Mouse (Mus musculus) layer of hippocampus, adult 18-20 months (tissue): ENCODE results near the gene Capn5. TPM values are rescaled to one million over a fixed set of nuclear protein-coding genes. Genes with fewer than 3 reads are reported as not detected.
A peak's percentile ranks its signal among the peaks of the same experiment; 100 is the strongest.

Experiments
- DNase-seq, 2 experiments: peaks; one replicate each; pipeline ENCODE4 v3.0.0; 2022; ENCODE audit warnings: low spot score in 2 of 2
- total RNA-seq, 2 experiments: library from RNA; stranded (reverse); gene quantifications; 2 replicates each; pipeline ENCODE4 v1.2.3; 2021

Capn5 gene
- total RNA-seq, 2 experiments from 2014 or later: 43.4 to 47.4 TPM

- DNase-seq: no peak
Measured at GRCm38 (mm10) chr7:98177071-98177485, 996 bp downstream of the Capn5 start.

GRCm38 (mm10) chr7:98176322-98177070, 1.6 kb downstream of the Capn5 start:
- DNase-seq: no peak

DNA sequence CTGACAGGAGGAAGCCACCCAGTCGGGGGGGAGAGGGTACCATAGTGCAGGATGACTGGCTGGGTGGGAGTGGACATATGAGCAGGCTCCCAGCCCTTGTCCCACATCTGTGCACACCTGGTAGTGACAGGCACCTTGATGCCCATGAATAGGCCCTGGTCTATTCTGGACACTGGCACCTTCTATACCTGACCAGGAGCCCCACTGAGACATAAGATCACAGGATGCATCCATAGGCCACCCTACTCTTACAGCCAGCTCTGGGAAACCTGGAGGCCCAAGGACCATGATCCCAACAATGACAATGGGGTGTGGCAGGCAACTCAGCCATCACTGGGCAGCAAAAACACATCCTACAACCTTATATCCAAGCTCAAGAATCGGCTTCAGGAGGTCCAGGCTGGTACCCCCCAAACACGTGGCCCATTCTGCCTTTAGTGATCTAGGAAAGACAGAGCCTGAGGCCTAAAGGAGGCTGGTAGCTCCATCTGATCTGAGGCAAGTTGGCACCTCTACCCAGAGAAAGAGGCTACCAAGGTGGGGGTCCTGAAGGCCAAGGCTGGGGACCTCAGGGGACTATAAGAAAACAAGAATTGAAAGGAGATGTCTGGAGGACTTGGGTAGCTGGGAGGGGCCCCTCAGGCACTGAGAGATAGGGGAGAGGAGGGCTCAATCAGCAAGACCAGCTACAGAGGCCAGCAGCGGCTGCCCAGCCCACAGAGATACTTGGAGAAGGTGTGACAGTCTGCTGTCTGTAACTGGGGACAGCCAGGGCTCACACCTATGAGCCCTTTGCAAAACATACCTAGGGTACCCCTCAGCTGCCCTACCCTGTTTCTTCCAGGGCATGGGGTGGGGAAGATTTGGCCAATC, 3.0 kb downstream of the Capn5 start:
- no peak for DNase-seq

DNA sequence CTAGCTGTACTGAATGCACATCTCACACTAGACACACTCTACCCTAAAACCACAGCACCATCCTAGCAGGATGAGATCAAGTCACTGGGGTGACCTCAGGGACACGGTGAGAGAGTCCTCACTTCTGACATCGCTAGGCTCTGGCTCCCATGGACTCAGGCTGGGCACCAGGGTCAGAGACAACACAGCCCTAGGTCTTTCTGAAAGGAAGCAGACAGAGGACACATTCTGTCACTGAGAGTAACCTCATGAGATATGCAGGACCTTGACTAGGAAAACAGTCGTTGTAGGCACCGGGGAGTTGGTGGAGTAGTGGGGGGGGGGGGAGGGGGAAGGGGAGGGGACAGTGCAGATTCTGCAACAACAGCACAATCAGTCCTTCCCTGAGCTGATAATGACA, 4.7 kb downstream of the Capn5 start:
- no peak for DNase-seq

GRCm38 (mm10) chr7:98172661-98173060, 5.4 kb downstream of the Capn5 start:
- no peak for DNase-seq

DNA sequence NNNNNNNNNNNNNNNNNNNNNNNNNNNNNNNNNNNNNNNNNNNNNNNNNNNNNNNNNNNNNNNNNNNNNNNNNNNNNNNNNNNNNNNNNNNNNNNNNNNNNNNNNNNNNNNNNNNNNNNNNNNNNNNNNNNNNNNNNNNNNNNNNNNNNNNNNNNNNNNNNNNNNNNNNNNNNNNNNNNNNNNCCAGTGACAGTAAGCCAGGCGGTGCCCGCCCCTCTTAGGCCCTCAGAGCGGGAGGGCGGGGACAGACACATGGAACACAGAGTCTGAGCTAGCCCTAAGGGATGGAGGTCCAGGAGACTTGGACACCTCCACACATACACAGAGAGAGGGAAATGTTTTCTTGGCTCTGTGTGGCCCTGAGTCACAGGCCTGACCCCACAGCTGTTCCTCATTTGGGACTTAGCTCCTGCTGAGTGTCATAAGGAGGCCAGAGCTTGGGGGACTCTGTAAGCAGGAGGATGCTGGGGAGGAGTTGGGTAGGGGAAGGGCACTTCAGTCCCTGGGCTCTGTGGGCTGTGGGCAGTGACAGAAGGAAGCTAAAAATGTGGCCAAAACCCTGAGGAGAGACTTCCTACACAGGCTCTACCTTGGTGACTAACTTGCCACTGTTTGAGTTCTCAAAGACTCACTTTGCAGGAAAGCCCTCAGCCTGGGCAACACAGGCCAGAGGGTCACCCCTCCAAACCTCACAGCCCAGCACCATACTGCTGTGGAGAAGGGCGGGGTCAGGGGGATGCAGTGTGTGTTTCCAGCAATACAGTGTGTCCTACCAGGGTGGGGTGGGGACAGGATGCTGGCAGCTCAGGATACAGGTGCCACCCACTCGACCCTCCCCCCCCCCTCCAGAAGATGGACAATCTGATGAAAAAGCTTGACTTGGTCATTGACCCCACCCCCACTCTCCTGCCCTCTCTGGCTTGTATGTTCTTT, 6.7 kb downstream of the Capn5 start:
- no peak for DNase-seq

- no peak for DNase-seq
Measured at GRCm38 (mm10) chr7:98164999-98165528, 13.0 kb downstream of the Capn5 start.

DNA sequence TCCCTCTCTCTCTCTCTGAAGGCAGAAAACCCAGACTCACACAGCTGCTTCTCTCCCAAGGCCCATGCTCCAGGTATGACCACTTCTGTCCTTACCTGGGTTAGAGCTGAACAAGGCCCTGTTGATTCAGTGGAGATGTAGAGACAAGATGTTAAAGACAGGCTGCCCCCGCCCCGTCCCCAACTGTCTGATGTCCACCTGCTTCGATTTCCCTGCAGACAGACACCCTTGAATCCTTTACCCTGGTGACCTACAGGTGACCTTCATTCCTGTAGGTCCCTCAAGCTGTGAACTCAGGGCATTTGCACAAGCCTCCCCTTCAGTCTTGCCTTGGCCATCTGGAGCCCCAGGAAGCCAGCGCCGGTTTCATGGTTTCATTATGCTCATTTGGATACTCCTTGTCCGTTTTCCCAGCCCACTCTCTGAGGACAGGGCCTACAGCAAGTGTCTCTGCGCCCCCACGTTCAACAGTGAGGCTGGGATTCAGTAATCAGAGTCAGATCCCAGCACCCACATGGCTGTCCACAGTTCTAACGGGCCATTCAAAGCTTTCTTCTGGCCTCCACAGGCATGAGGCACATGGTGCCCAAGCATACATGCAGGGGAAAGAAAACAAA, 13.6 kb downstream of the Capn5 start:
- DNase-seq: no peak

DNA sequence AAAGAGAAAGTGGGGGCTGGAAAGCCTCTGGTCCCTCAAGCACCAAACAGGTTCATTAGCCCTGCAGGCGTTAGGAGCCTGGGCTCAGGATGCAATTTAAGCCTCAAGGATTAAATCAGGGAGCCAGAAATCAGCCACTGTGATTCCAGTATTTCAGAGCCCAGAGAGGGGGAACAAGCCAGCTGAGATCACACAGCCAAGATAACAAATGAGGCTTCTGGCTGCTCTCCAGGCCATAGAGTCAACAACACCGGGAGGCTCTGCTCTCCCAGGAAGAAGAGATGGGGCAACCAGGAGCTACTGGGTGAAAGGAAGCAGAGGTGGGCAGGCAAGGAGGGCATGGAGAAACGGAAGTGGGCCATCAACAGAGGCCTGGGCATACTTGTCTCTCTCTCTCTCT, 14.4 kb downstream of the Capn5 start:
- DNase-seq: no peak

DNA sequence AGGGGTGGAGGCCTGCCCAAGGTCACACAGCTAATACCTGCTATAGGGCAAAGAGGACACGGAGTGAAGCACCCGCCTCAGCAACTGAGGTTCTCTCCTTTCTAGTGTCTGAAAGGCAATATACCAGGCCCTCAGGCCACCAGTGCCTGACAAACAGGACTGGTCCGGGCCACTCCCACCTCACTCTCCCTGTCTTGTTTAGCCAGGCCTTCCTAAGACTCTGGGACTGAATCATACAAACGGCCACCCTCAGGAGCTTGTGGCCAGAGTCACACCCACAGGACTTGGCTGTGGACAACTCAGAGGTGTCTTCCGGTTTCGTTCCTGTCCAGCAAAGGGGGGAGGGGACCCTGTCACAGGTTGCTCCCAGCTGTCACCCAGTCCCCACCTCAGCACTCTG, 15.8 kb downstream of the Capn5 start:
- no peak for DNase-seq

- DNase-seq: no peak
Measured at GRCm38 (mm10) chr7:98160041-98160740, 17.9 kb downstream of the Capn5 start.

DNA sequence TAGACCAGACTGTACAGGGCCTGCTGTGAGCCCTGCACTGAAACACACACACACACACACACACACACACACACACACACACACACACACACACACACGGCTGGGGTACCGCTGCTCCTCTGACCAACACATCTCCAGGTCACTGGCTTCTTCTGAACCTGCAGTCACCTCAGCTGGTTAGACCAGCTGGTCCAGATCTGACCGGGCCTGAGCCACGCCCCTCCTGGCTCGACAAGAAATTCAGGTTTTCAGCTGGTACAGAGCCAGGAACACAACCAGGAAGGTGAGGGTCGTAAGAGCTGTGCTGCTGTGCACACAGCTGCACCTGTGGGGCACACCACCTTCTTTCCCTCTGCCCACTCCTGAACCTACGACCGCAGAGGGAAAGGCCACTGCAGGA, 19.6 kb downstream of the Capn5 start:
- no peak for DNase-seq

DNA sequence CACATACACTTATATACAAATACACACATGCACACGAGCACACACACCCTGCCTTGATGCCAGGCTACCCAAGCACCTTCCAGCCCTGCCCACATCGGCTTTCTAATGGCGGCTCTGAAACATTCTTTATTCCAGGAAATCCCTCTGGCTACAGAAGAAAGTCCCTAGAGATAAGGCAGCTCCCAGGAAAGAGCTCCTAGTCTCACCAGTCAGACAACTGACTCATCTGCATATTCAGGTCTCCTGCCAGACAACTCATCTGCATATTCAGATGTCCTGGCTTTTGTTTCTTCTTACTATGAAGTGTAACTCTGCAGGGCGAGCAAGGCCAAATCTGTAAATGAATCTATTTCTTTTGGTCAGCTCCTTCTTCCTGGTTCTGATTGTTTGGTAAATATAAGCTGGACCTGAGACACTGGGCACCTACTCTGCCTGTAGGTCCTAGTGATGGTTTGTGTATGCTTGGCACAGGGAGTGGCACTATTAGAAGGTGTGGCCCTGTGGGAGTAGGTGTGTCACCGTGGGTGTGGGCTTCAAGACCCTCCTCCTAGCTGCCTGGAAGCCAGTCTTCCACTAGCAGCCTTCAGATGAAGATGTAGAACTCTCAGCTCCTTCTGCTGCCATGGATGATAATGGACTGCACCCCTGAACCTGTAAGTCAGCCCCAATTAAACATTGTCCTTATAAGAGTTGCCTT, 20.3 kb downstream of the Capn5 start:
- no peak for DNase-seq

DNA sequence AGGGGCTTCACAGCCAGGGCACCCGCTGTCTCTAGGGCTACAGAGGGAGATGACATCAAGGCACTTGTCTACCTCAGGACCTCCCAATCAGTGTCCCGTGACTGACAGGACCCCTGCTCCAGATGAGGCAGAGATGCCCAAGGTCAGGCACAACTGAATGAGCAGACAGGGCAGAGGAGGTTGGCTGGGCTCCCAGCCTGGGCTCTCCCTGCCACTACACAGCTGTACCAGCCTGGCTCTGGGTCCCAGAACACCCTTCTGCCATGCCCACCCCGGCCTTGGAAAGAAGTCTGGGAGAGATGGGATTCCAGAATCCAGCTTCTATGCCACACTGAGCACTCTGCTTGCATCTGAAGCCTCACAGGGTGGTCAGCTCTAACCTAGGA, 21.8 kb downstream of the Capn5 start:
- DNase-seq: no peak

DNA sequence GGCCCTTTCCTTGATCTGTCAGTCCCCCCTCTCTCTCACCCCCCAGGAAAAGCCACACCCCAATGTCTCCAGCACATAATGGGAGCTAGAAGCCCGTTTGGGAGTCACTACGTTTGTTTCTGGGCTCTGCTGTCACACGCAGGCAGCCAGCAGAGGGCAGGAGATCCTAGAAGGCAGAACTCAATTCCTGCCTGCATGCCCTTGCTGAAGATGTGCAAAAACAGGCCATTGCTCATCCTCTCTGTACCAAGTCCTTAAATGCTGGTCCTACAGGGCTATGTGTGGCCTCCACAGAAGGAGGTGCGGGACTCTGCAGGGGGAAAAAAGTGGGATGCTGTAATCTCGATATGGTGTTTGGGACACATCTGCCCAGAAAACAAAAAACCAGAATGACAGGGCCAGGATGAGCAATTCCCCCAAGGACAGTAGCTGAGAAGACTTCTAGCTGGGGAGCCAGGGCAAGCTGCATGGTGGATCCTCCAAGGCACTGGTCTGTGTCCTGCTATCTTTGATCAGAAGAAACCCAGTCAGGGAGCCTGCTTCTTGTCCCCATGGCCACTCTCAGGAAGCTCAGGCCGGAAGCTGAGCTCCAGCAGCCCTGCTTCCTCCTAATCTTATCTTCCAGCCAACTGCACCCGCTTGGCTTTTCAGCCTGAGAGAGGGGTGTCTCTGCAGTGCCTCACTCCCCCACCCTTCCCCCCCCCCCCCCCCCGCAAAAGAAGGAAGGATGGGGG, 22.4 kb downstream of the Capn5 start:
- DNase-seq: peak; percentile 53 to 83

DNA sequence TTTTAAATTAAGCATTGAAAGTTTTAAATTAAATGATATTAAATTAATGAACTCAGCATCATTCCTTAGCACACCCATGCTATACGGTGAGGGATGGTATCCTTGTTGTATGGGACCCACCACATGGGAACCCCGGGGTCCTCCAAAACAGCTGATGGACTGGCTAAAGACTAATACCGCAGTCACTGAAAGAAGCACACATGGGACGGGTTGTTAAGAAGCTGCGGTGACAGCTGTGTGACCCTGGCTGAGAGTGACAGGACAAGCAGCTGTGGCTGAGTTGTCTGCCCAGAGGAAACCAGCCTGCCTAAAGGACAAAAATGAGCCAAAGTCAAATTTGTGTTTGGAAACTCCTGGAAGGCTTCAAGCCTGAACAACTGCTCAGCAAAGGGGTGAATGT, 24.2 kb downstream of the Capn5 start:
- DNase-seq: no peak

DNA sequence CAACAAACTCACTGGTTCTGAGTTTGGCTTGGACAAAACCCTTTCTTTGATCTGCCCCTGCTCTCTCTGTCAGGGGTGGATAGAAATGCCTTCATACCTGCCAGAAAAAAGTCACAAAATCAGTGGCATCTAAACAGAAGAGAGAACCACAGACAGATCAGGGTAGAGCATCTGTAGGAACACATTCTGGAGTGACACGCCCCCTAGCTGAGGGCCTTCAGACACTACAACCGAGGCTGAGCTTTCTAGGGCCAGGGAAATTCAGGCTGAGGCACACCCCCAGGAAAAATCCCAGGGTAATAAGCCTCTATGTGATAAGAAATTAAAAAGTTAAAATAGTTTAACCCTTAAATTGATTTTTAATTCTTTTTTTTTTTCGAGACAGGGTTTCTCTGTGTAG, 24.7 kb downstream of the Capn5 start:
- DNase-seq: no peak

DNA sequence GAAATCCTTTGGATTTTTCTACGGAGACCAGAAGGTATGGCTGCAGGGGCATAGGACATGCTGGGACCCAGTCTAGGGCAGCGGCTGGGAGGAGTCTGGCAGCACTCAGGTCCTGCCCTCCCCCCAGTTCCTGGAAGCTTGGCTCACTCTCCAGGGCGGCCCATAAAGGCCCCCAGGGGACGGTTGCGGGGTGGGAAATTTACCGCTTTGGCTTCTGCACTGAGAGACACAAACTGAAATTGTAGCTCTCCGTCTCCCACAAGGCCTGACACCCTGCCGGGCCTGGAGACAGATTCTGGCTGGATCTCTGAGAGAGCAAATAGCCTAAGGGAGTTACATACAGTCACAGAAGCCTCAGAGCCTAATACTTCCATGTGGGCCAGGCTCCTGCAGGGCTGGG, 25.7 kb downstream of the Capn5 start:
- no peak for DNase-seq

DNA sequence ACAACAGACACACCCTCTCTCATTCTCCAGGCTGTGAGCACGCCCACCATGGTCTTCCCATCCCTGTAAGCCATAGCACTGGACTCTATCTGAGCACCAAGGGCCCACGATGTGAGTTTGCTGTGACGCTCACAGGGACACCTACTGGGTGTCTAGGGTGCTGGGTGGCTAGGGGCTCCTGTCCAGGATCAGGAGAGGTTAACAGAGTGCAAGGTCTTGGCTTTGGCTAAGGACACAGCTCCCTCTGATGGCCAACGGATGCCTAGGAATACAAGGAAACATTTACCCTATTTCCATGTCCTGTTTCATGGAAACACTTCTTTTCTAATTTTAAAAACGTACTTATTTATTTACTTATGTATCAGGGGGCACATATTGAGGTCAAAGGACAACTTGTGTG, 27.5 kb downstream of the Capn5 start:
- DNase-seq: no peak
